Mouse (Mus musculus) heart, embryonic 13.5 days (tissue): ENCODE data around the gene Prkag1. TPM values are rescaled to one million over a fixed set of nuclear protein-coding genes. Genes with fewer than 3 reads are reported as not detected.

Experiments used
- ATAC-seq: fragments of 200-750 bp; cut with Nextera tagmentation; 2 replicates; pipeline ENCODE4 v1.8.0; 2017; ENCODE audit warnings: moderate TSS enrichment; ENCODE audit not compliant: insufficient number of reproducible peaks, low FRiP score, low TSS enrichment; ENCODE audit errors: extremely low read depth
- H3K27ac ChIP-seq: fragments of 300-500 bp; sonication (generic); replicated peaks from 2 replicates; pipeline ENCODE4 v1.5.1; 2015; ENCODE audit warnings: moderate library complexity, mild to moderate bottlenecking, inconsistent platforms
- H3K27me3 ChIP-seq: fragments of 300-500 bp; sonication (generic); replicated peaks from 2 replicates; pipeline ENCODE4 v1.6.1; 2015; ENCODE audit warnings: mild to moderate bottlenecking, inconsistent platforms
- H3K36me3 ChIP-seq: fragments of 300-500 bp; sonication (generic); 2 replicates; pipeline ENCODE4 v1.6.1; 2015; ENCODE audit warnings: mild to moderate bottlenecking, inconsistent platforms
- H3K4me1 ChIP-seq: fragments of 300-500 bp; sonication (generic); 2 replicates; pipeline ENCODE4 v1.6.1; 2015; ENCODE audit warnings: inconsistent platforms
- H3K4me2 ChIP-seq: fragments of 300-500 bp; sonication (generic); 2 replicates; pipeline ENCODE4 v1.6.1; 2015; ENCODE audit warnings: inconsistent platforms, mild to moderate bottlenecking, moderate library complexity
- H3K4me3 ChIP-seq: fragments of 300-500 bp; sonication (generic); 2 replicates; pipeline ENCODE4 v1.5.1; 2015; ENCODE audit warnings: moderate library complexity, mild to moderate bottlenecking, inconsistent platforms
- H3K9ac ChIP-seq: fragments of 300-500 bp; sonication (generic); 2 replicates; pipeline ENCODE4 v1.6.1; 2015; ENCODE audit warnings: inconsistent platforms, mild to moderate bottlenecking, moderate library complexity
- H3K9me3 ChIP-seq: fragments of 300-500 bp; sonication (generic); 2 replicates; pipeline ENCODE4 v1.6.1; 2016; ENCODE audit warnings: inconsistent platforms
- WGBS: fragments of 180-500 bp; shearing (Covaris S2); methylation state at CpG from one replicate; pipeline ENCODE4 v1.1.7; 2015; ENCODE audit warnings: mixed read lengths; 5-methylcytosine and 5-hydroxymethylcytosine counted together
- polyA plus RNA-seq: library from polyadenylated mRNA; unstranded; fragments of >200 nt; fragmentation: Nextera tagmentation; extraction: Ambion mirVana; gene quantifications from 2 replicates; pipeline ENCODE4 v1.2.1, GENCODE M21; 2015

The Prkag1 gene
- polyA plus RNA-seq, 1 experiment from 2014 or later: 88.3 TPM

- H3K36me3 ChIP-seq: no peaks in the 10 kb centered on the region
- H3K9ac ChIP-seq: no peak overlapping the region
- peaks cover 95% of the 10 kb centered on the region for H3K27me3 ChIP-seq
- peaks cover 39% of the 10 kb centered on the region for H3K4me1 ChIP-seq
- 13% methylated on average over 24 of the region's 24 CpGs for WGBS
- peak overlapping the region; percentile 36 for H3K4me3 ChIP-seq
- peak overlapping the region; percentile 56 for H3K4me2 ChIP-seq
- no peak overlapping the region for H3K27ac ChIP-seq
- ATAC-seq: no peak
- 0 out of 2 replicates have a peak, but pooled peaks cover 5% of the 10 kb centered on the region for H3K9me3 ChIP-seq
These were observed 42.2 kb downstream of the Prkag1 start for GRCm38 (mm10) chr15:98788972-98789660.

- 36% methylated on average over 4 of the region's 4 CpGs for WGBS
- ATAC-seq: no peak
- H3K9me3 ChIP-seq: 0 out of 2 replicates have a peak, but pooled peaks cover 5% of the 10 kb centered on the region
- H3K4me1 ChIP-seq: peaks cover 33% of the 10 kb centered on the region
- no peak overlapping the region for H3K4me2 ChIP-seq
- H3K36me3 ChIP-seq: no peaks in the 10 kb centered on the region
- no peak overlapping the region for H3K27ac ChIP-seq
- H3K9ac ChIP-seq: no peak overlapping the region
- no peak overlapping the region for H3K4me3 ChIP-seq
- peaks cover 91% of the 10 kb centered on the region for H3K27me3 ChIP-seq
These were observed 43.4 kb downstream of the Prkag1 start for GRCm38 (mm10) chr15:98787930-98788329.

GRCm38 (mm10) chr15:98785744-98786143 lies 45.6 kb downstream of the Prkag1 start:
- ATAC-seq: no peak
- Histone ChIP-seq H3K9me3 (0 out of 2 replicates have a peak, but pooled peaks cover 5% of the 10 kb centered on the region), H3K27ac (no peak overlapping the region), H3K36me3 (no peaks in the 10 kb centered on the region), H3K27me3 (peaks cover 89% of the 10 kb centered on the region), H3K4me2 (no peak overlapping the region), H3K4me3 (no peak overlapping the region), H3K4me1 (peaks cover 11% of the 10 kb centered on the region), H3K9ac (no peak overlapping the region)
- 31% methylated on average over 7 of the region's 7 CpGs for WGBS

GRCm38 (mm10) chr15:98781166-98781565 lies 50.2 kb downstream of the Prkag1 start:
- no peak overlapping the region for H3K4me2 ChIP-seq
- no peak overlapping the region for H3K9ac ChIP-seq
- H3K9me3 ChIP-seq: 0 out of 2 replicates have a peak, but pooled peaks cover 5% of the 10 kb centered on the region
- H3K27ac ChIP-seq: no peak overlapping the region
- 32% methylated on average over 6 of the region's 6 CpGs for WGBS
- H3K4me1 ChIP-seq: peaks cover 32% of the 10 kb centered on the region
- no peak overlapping the region for H3K4me3 ChIP-seq
- H3K27me3 ChIP-seq: peaks cover 91% of the 10 kb centered on the region
- ATAC-seq: no peak
- no peaks in the 10 kb centered on the region for H3K36me3 ChIP-seq

GRCm38 (mm10) chr15:98780573-98780972 lies 50.7 kb downstream of the Prkag1 start:
- Histone ChIP-seq H3K27me3 (peaks cover 92% of the 10 kb centered on the region), H3K4me3 (no peak overlapping the region), H3K4me2 (0 out of 2 replicates have a peak overlapping the region, but pooled peaks have one; percentile 10), H3K9ac (no peak overlapping the region), H3K27ac (no peak overlapping the region), H3K4me1 (peaks cover 36% of the 10 kb centered on the region), H3K9me3 (0 out of 2 replicates have a peak, but pooled peaks cover 1% of the 10 kb centered on the region), H3K36me3 (no peaks in the 10 kb centered on the region)
- 10% methylated on average over 13 of the region's 13 CpGs for WGBS
- ATAC-seq: 0 out of 2 replicates have a peak, but pooled peaks have one; percentile 47

- Histone ChIP-seq H3K9me3 (no peaks in the 10 kb centered on the region), H3K4me2 (0 out of 2 replicates have a peak overlapping the region, but pooled peaks have one; percentile 10), H3K36me3 (no peaks in the 10 kb centered on the region), H3K27ac (no peak overlapping the region), H3K4me3 (no peak overlapping the region), H3K27me3 (peaks cover 92% of the 10 kb centered on the region), H3K9ac (no peak overlapping the region), H3K4me1 (peaks cover 36% of the 10 kb centered on the region)
- ATAC-seq: no peak
- 5% methylated on average over 8 of the region's 8 CpGs for WGBS
These were observed 51.2 kb downstream of the Prkag1 start for GRCm38 (mm10) chr15:98780075-98780474.

GRCm38 (mm10) chr15:98778806-98779205 lies 52.5 kb downstream of the Prkag1 start:
- Histone ChIP-seq H3K9ac (no peak overlapping the region), H3K4me2 (peak overlapping the region; percentile 66), H3K4me3 (peak overlapping the region; percentile 44), H3K4me1 (peaks cover 36% of the 10 kb centered on the region), H3K9me3 (no peaks in the 10 kb centered on the region), H3K36me3 (no peaks in the 10 kb centered on the region), H3K27me3 (peaks cover 94% of the 10 kb centered on the region), H3K27ac (no peak overlapping the region)
- WGBS: 4% methylated on average over 11 of the region's 11 CpGs
- no peak for ATAC-seq

GRCm38 (mm10) chr15:98778191-98778770 lies 53.0 kb downstream of the Prkag1 start:
- no peak overlapping the region for H3K27ac ChIP-seq
- H3K9ac ChIP-seq: peak overlapping the region; percentile 54
- peak overlapping the region; percentile 66 for H3K4me2 ChIP-seq
- 1% methylated on average over 25 of the region's 25 CpGs for WGBS
- peak overlapping the region; percentile 44 for H3K4me3 ChIP-seq
- H3K36me3 ChIP-seq: no peaks in the 10 kb centered on the region
- H3K27me3 ChIP-seq: peaks cover 98% of the 10 kb centered on the region
- H3K4me1 ChIP-seq: peaks cover 36% of the 10 kb centered on the region
- H3K9me3 ChIP-seq: no peaks in the 10 kb centered on the region
- no peak for ATAC-seq

GRCm38 (mm10) chr15:98777762-98778161 lies 53.6 kb downstream of the Prkag1 start, which contains the start of gene Wnt10b:
Gene Wnt10b (minus strand): TSS chr15:98778150.
- no peak for ATAC-seq
- peaks cover 41% of the 10 kb centered on the region for H3K4me1 ChIP-seq
- peaks cover 99% of the 10 kb centered on the region for H3K27me3 ChIP-seq
- peak within 1 kb of the TSS; percentile 44 for H3K4me3 ChIP-seq
- no peak within 1 kb of the TSS for H3K27ac ChIP-seq
- no peaks in the 10 kb centered on the region for H3K36me3 ChIP-seq
- no peaks in the 10 kb centered on the region for H3K9me3 ChIP-seq
- WGBS: under 1% methylated on average over 33 of the region's 33 CpGs
- H3K9ac ChIP-seq: peak within 1 kb of the TSS; percentile 54
- H3K4me2 ChIP-seq: peak within 1 kb of the TSS; percentile 66

- peaks cover 100% of the 10 kb centered on the region for H3K27me3 ChIP-seq
- 2% methylated on average over 19 of the region's 19 CpGs for WGBS
- H3K27ac ChIP-seq: no peak overlapping the region
- no peak for ATAC-seq
- H3K4me2 ChIP-seq: peak overlapping the region; percentile 66
- peaks cover 48% of the 10 kb centered on the region for H3K4me1 ChIP-seq
- H3K4me3 ChIP-seq: peak overlapping the region; percentile 44; the same call in 1 of the 2 replicates
- H3K9ac ChIP-seq: peak overlapping the region; percentile 37; the same call in 1 of the 2 replicates
- no peaks in the 10 kb centered on the region for H3K36me3 ChIP-seq
- H3K9me3 ChIP-seq: no peaks in the 10 kb centered on the region
These were observed 54.2 kb downstream of the Prkag1 start for GRCm38 (mm10) chr15:98777005-98777616.

- Histone ChIP-seq H3K9ac (peak overlapping the region; percentile 37), H3K27me3 (peaks cover 100% of the 10 kb centered on the region), H3K9me3 (no peaks in the 10 kb centered on the region), H3K27ac (no peak overlapping the region), H3K4me2 (peak overlapping the region; percentile 66), H3K36me3 (no peaks in the 10 kb centered on the region), H3K4me3 (peak overlapping the region; percentile 35), H3K4me1 (peaks cover 50% of the 10 kb centered on the region)
- ATAC-seq: no peak
- 1% methylated on average over 62 of the region's 62 CpGs for WGBS
These were observed 54.9 kb downstream of the Prkag1 start for GRCm38 (mm10) chr15:98776280-98777004.
